Mouse (Mus musculus): Measurements from ENCODE around the gene Mark1.

Mark1 gene

GRCm38 (mm10) chr1:184999071-184999750, at the start of gene Mark1:
Mark1 (minus strand) TSS chr1:184999570.
- in situ Hi-C loops (cut with MboI, MseI): no loop called here

DNA sequence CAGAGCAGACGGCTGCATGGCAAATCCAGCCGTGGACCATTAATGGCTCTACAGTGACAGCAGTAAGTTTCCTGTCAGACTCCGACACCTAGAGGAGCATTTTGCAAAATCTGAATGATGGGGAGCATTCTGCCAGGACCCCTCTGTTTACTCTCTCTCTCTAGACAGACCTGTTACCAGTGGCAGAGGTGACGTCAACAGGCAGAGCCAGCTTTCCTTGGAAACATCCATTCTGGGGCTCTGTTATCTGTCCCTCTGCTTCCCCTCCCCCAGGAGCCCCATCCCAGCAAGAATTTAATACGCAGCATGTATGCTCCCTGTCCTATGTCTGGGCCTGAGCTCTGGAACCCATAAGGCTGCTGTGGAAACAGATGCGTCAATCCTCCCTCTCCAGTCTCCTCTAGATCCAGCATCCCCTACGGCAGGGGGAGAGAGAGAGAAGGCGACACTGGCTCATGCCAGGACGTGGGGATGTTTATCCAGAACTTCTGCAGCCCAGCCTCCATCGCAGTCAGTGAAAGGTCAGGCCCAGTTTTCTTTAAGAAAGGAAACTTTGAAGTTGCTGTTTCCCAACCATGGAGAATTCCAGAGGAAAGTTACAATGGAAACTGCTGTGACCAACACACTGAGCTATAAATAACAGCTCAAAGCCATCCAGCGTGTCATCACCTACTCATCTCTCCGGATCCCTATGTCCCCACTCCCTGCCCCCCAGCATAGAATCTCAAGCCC, 48.3 kb upstream of the Mark1 start:
- in situ Hi-C loops (cut with MboI, MseI): no loop called here

GRCm38 (mm10) chr1:185046513-185046912, 47.1 kb upstream of the Mark1 start:
- in situ Hi-C loops (cut with MboI, MseI): no loop called here

- in situ Hi-C loops (cut with MboI, MseI): no loop called here
Measured at GRCm38 (mm10) chr1:185038183-185038686, 38.9 kb upstream of the Mark1 start.

GRCm38 (mm10) chr1:185030565-185030964, 31.2 kb upstream of the Mark1 start:
- in situ Hi-C loops (cut with MboI, MseI): no loop called here

GRCm38 (mm10) chr1:185020429-185021168, 21.2 kb upstream of the Mark1 start:
- in situ Hi-C loops (cut with MboI, MseI): loop anchor here (10.0 kb wide), 1 partner anchor 366 kb away; no protein-coding TSS in a partner anchor

- in situ Hi-C loops (cut with MboI, MseI): no loop called here
Measured at GRCm38 (mm10) chr1:185012566-185012965, 13.2 kb upstream of the Mark1 start.

DNA sequence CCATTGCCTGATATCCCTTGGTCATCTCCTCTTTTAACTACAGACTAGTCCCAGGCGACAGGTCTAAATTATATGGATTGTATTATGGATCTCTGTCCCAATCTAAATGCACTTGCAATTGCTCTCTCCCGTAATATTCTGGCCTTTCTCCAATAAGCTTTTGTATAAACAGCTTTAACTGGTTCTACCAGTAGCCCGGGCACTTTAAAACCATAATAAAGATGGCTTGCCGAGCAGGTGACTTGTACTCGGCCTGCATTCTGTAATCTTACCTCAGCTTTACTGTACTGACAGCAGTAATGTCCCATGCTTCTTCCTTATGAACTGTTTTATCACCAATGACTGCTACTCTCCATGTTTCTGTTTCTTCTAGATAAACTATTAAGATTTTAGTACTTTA, 7.7 kb upstream of the Mark1 start:
- in situ Hi-C loops (cut with MboI, MseI): no loop called here

GRCm38 (mm10) chr1:184999780-185000599, 620 bp upstream of the Mark1 start:
- in situ Hi-C loops (cut with MboI, MseI): no loop called here

GRCm38 (mm10) chr1:184998631-184999030, 739 bp downstream of the Mark1 start:
- in situ Hi-C loops (cut with MboI, MseI): no loop called here

DNA sequence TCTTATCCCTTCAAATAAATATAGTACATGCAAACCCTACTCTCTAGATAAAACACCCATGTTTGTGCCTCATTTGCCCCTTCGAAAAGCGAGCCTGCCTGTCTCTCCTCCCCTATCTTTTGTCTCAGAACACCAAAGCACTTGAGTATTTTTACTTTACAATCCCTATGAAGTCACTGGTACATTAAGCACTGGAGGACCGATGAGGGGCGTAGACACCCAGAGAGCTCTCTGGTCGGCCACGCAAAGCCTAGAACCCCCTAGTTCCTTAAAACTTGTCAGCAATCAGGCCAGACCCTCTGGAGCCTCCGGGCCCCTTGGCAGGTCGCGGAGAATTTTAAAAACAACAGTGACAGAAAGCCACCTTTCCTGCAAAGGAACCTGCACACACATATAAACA, 1.2 kb downstream of the Mark1 start:
- in situ Hi-C loops (cut with MboI, MseI): no loop called here

DNA sequence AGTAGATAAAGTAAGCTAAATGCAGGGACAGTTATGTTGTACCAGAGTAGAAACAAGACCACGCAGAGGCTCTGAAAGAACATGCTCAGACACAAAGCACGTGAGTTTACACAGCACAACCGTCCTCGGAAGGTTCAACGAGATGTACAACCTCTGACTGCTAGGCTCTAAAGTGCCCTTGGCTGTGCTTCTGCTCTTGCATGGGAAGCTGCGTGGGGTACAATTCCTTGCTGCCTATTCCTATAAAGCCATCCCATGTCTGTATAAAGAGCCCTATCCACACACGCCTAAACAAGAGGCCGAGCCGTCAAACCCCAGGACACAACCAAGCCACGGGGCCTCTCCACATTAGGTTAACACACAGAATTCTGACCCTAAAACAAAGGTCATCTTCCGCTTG, 1.9 kb downstream of the Mark1 start:
- in situ Hi-C loops (cut with MboI, MseI): no loop called here

DNA sequence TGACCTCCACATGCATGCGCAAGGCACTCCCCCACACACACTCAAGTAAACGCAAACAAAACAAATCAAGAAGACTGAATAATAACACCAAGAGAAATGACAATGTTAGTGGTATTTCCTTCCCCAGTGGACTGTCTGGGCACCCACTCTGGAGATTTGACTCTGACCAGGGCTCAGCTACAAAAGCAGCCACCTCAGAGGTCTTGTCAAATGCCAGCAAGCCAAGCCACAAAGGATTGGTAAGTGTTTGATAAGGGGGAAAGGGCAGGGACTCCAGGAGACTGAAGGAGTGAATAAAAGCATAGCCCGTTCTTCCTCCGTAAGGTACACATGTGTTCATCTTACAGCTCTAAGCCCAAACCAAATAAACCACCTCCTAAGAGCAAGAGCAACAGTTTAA, 4.0 kb downstream of the Mark1 start:
- in situ Hi-C loops (cut with MboI, MseI): no loop called here

GRCm38 (mm10) chr1:184991191-184991590, 8.2 kb downstream of the Mark1 start:
- in situ Hi-C loops (cut with MboI, MseI): no loop called here

DNA sequence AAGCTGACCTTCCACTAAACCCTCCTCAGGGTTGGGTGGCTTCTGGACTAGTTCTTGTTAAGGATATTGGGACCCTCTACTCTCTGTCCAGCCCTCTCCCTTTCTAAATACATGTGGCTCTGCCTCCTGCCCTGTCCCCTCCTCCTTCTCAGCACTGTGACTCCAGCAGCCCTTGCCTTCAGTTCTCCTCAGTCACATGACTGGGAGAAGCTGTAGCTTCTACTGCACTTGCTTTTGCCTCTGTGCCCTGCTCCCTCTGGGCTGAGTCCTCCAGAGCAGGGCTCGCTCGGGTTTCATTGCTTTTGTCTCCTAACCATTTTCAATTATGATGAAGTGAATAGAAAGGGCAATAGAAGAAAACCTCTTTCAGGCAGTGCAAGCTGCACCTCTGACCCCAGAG, 12.6 kb downstream of the Mark1 start:
- in situ Hi-C loops (cut with MboI, MseI): no loop called here

DNA sequence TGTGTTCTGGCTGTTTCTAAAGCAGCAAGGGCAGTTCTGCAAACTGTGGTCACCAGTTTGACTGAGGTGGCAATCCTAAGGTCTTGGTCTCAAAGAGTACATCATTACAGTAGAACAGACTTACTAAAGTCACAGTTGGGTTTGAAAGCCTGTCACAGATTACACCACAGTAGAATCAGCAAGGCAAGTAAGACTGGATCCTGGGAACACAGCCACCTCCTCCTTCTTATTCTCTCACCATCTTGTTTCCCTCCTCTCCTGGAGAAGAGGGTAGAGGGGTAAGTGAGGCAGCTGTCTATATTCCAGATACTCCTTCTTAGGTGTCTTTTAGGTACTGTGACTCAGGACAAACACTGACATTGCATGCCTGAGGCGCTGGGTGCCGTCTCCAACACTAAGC, 14.6 kb downstream of the Mark1 start:
- in situ Hi-C loops (cut with MboI, MseI): no loop called here

- in situ Hi-C loops (cut with MboI, MseI): no loop called here
Measured at GRCm38 (mm10) chr1:184983751-184984150, 15.6 kb downstream of the Mark1 start.

- in situ Hi-C loops (cut with MboI, MseI): no loop called here
Measured at GRCm38 (mm10) chr1:184972214-184972776, 27.1 kb downstream of the Mark1 start.

- in situ Hi-C loops (cut with MboI, MseI): no loop called here
Measured at GRCm38 (mm10) chr1:184969374-184969773, 30.0 kb downstream of the Mark1 start.

DNA sequence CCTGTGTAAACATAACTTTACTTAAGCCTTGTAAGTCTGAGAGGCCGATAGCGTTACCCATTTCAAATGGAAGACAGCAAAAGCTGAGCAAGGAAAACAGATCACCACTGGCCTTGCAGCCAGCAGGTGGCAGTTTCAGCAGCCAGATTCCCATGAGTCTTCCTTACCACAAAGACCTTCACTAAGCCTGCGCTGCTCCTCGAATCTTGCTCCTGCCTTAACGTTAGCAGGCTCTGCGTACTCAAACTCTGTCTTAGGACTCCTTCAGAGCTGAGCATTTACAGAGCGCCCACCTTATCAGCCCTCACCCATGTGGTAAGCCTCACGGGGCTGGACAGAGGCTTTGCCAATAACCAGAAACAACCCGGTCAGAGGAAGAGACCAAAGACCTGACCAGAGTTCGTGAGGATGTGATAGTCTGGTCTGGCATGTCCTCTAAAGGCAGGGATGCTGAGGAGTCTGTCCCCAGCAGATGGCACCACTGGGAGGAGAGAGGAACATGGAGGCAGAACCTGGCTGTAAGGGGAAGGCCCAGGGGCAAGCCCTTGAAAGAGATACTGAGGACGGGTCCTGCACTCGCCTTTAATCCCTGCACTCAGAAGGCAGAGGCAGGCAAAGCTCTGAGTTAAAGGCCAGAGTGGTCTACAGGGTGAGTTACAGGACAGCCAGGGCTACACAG, 33.5 kb downstream of the Mark1 start:
- in situ Hi-C loops (cut with MboI, MseI): no loop called here
